Comparison of ENCODE assay signal across 22 mouse cellular contexts in genomic region chr10:96363867-96364266, GRCm38 (mm10).
DNase-seq lines count a peak whose midpoint lies in the region; ATAC-seq and TF ChIP-seq lines count a peak whose summit lies in the region.
"Had no signal": no experiment of that assay in that cellular context is flagged by ENCODE, and none has a peak within 500 bp of the region (broad histone marks: within the 10 kb centered on the region; RNA-seq: fewer than 3 reads in every experiment).

No protein-coding gene starts in this region.

- no peak overlapping the region for H3K4me2 ChIP-seq in lung, postnatal 0 days (replicated peaks; ENCODE audit: low read depth, low read length)
- H3K4me2 ChIP-seq: embryonic facial prominence, embryonic 12.5 days; heart, embryonic 11.5 days; heart, embryonic 15.5 days; hindbrain, embryonic 13.5 days had no signal

- WGBS in lung, postnatal 0 days: 79% methylated on average over 4 of the region's 4 CpGs

- no peaks in the 10 kb centered on the region for H3K27me3 ChIP-seq in lung, postnatal 0 days (replicated peaks; ENCODE audit: insufficient read depth, low read length)
- H3K27me3 ChIP-seq: embryonic facial prominence, embryonic 12.5 days; heart, embryonic 15.5 days; hindbrain, embryonic 13.5 days had no signal

- no peaks in the 10 kb centered on the region for H3K36me3 ChIP-seq in lung, postnatal 0 days (ENCODE audit: insufficient read depth, low read length)
- H3K36me3 ChIP-seq: embryonic facial prominence, embryonic 12.5 days; heart, embryonic 15.5 days; hindbrain, embryonic 13.5 days had no signal

- intact Hi-C loops in gastrocnemius, postnatal 14 days (cut with DNase I; ENCODE audit: low total_unique reads): no loop called here

- H3K9me3 ChIP-seq in lung, postnatal 0 days (ENCODE audit: low read length): no peaks in the 10 kb centered on the region
- H3K9me3 ChIP-seq: embryonic facial prominence, embryonic 12.5 days; heart, embryonic 15.5 days; hindbrain, embryonic 13.5 days had no signal

- DNase-seq in CD4-positive, CD25-positive, alpha-beta regulatory T cell, adult 2 months (ENCODE audit: low read depth, low spot score): peak; percentile 37
- DNase-seq in retina, postnatal 1 day: no peak
- DNase-seq in spleen, postnatal 14 days (ENCODE audit: low spot score in 2 of 2): no peak
- no peak for DNase-seq in gastrocnemius, postnatal 14 days
- no peak for DNase-seq in lung, postnatal 0 days (ENCODE audit: low spot score)
- DNase-seq: adrenal gland, postnatal 10 days; cerebellum, adult 11 months; cerebellum, adult 8-10 months; cerebellum, postnatal 14 days; embryo, embryonic 11 days; gastrocnemius, postnatal 25 days; heart, adult 18-20 months; heart, postnatal 14 days had no signal

- H3K27ac ChIP-seq in lung, postnatal 0 days (ENCODE audit: low read length): no peak overlapping the region
- H3K27ac ChIP-seq: embryonic facial prominence, embryonic 12.5 days; heart, embryonic 15.5 days; hindbrain, embryonic 13.5 days; hindbrain, postnatal 0 days had no signal

- H3K4me1 ChIP-seq in lung, postnatal 0 days (ENCODE audit: insufficient read depth, low read depth, low read length): no peaks in the 10 kb centered on the region
- H3K4me1 ChIP-seq: heart, embryonic 15.5 days; hindbrain, embryonic 13.5 days had no signal

- TF ChIP-seq CTCF in lung, postnatal 0 days (IDR thresholded peaks at IDR 0.05): no peak

- H3K4me3 ChIP-seq in lung, postnatal 0 days (ENCODE audit: low read depth, low read length): no peak overlapping the region
- H3K4me3 ChIP-seq: embryonic facial prominence, embryonic 12.5 days; heart, embryonic 15.5 days; hindbrain, embryonic 13.5 days had no signal

- TF ChIP-seq EP300 in lung, postnatal 0 days (IDR thresholded peaks at IDR 0.05): no peak

- ATAC-seq in activated CD4-positive, CD25-positive, alpha-beta regulatory T cell, adult 4 months: peak; percentile 47
- ATAC-seq in megakaryocyte, adult 5-6 weeks (ENCODE audit: poor library complexity, severe bottlenecking): 0 out of 2 replicates have a peak, but pooled peaks have one; percentile 36
- no peak for ATAC-seq in lung, postnatal 0 days
- ATAC-seq: forebrain, embryonic 16.5 days; hindbrain, postnatal 0 days; intestine, embryonic 16.5 days had no signal

- no peak overlapping the region for H3K9ac ChIP-seq in lung, postnatal 0 days (replicated peaks; ENCODE audit: low read depth)
- H3K9ac ChIP-seq: embryonic facial prominence, embryonic 12.5 days; heart, embryonic 15.5 days; hindbrain, embryonic 13.5 days had no signal
